Mouse (Mus musculus): ENCODE results near the gene E2f2.

E2f2 gene

GRCm38 (mm10) chr4:136172542-136173209 lies 482 bp downstream of the E2f2 start:
- in situ Hi-C loops (cut with MboI; ENCODE audit: low sequenced_read_pairs) = no loop called here

DNA sequence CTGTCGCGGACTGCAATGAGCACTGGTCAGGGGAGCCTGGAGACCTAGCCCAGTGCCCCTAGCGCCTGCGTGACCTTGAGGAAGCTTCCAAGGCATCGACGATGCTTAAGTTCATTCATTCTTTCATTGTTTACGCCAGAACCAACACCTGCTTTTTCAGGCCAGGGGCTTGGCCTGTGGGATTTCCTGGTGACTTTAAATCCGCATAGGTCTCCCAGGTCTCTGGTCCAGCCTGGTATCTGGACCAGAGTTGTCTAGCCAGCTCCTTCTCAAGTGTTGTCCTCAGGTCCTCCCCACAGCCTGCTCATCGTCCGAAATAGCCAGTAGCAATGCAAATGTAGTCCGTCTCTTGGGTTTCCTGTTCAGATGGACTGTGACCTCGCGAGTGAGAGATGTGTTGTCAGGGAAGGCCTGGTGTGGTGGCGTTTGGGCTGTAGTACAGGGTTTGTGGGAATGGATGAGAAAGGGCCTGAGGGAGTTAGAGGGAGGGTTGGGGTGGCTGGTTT lies 1.1 kb downstream of the E2f2 start:
- in situ Hi-C loops (cut with MboI; ENCODE audit: low sequenced_read_pairs) = no loop called here

GRCm38 (mm10) chr4:136174216-136175193 lies 2.3 kb downstream of the E2f2 start:
- in situ Hi-C loops (cut with MboI; ENCODE audit: low sequenced_read_pairs) = no loop called here

GRCm38 (mm10) chr4:136176022-136176552 lies 3.9 kb downstream of the E2f2 start:
- in situ Hi-C loops (cut with MboI; ENCODE audit: low sequenced_read_pairs) = no loop called here

DNA sequence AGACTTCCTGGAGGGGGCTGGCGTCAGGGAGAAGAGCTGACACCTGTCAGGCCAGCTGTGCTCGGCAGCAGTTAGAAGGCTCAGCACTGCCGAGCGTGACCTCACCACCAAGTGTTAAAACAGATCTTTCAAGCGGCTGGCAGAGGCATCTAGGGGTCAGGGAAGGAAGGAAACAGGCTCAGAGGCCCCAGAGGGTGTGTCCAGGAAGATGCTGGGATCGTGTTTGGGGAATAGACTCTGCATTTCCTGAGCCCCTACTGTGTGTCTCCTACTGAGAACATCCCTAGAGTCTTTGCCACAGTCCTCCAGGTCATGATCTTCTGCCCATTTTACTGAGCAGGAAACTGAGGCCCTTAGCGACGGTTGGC lies 5.0 kb downstream of the E2f2 start:
- in situ Hi-C loops (cut with MboI; ENCODE audit: low sequenced_read_pairs) = no loop called here

DNA sequence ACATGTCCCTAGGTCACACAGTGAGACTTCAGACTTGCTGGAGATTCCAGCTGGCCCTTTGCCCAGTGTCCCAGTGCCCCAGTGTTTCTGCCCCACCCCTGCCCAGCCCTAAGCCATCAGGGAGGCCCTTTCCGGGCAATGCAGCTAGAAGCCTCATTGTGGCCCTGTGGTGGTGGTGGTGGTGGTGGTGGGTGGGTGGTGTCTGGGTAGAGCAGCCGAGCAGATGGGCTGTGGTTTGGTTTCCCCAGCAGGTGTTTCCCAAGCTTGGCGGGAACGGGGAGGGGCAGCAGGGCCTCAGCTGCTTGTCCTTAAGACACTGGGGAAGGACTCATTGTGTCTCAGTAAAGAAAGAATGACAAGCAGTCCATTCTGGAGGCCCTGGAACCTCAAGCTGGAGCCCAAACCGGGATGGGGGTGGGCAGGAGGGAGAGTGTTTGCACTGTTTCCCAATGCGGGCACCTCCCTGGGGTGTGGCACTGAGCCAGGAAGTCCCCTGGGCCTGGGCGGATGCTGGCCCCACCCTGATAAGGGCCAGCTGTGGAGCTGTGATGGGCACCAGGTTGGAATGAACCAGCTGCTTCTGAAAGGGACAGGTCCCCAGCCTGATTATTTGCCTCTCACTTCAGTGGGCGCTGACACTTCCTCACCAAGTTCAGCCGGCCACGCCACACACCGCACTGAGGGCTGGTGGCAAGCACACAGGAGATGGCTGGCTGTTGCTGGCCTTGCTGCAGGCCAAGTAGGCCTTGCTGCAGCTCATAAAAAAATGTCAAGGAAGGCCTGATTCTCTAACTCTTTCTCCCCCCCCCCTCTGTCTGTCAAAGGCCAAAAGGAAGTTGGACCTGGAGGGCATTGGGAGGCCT lies 5.6 kb downstream of the E2f2 start:
- in situ Hi-C loops (cut with MboI; ENCODE audit: low sequenced_read_pairs) = no loop called here

DNA sequence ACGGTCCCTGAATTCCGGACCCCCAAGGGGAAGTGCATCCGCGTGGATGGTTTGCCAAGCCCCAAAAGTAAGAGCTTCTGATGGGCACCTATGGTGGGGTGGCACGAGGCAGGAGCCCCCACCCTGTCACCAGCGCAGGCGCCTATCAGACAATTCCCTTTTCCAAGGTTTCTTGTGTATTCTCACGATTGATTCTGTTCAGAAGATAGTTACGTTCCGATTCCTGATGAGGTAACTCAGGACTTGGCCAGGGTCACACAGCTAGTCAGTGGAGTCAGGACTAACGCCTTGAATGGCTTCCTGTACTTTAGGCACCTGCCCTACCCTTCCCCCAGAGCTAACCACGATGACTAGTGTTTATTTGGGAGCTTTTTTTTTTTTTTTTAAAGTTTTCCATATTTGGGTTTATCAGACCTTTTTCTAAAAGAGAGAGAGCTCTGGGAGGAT lies 6.3 kb downstream of the E2f2 start:
- in situ Hi-C loops (cut with MboI; ENCODE audit: low sequenced_read_pairs) = no loop called here

DNA sequence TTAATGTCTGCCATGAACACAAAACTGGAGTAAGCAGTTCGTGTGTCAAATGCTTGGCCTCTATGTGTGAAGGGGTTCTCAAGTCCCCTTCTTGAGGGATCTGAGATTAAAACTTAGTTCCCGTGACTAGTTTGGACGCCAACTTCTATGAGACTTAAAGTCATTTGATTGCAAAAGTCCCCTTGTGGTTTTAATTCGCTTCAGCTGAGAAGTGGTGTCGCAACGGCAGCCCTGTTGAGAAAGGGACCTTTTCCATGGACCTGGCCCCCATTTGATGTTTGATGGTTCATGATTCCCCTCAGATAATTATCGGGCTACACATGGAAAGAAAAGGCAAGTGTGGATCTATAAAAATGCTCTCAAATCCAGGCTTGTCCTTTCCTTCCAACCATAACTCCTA lies 7.3 kb downstream of the E2f2 start:
- in situ Hi-C loops (cut with MboI; ENCODE audit: low sequenced_read_pairs) = no loop called here

- in situ Hi-C loops (cut with MboI; ENCODE audit: low sequenced_read_pairs) = no loop called here
Observed at GRCm38 (mm10) chr4:136179998-136180397, 7.8 kb downstream of the E2f2 start.

DNA sequence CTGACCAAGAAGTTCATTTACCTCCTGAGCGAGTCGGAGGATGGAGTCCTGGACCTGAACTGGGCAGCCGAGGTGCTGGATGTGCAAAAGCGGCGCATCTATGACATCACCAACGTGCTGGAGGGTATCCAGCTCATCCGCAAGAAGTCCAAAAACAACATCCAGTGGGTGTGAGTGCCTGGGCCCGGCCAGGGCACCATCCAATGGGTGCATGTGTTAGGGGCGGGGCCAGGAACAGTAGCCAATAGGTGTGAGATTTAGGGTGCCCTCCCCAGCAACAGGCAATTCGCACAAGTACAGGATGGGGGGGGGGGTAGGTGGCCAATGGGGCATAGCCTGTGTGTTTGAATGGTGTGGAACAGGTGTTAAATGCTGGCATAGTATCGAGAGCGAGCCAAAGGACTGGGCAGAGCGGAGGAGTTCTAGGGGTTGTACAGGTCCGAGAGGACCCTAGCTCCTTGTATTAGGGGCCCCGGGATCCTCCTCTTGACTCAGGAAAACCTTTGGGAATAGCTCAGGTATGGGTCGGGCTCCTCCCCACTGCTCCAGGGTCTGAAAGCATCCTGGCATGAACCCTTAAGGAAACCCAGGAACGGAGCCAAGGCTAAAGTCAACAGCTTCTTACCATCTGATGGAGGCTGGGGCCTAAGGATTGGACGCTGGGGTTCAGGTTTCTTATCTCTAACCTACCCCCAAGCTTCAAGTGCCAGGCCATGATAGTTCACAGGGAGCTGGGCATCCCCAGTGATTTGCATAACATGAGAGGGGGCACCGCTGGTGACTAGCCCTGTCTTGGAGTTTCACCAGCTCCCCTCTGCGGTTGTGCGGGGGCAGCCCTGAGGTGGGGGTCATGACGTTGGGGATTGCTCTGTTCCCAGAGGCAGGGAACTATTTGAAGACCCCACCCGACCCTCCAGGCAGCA lies 8.5 kb downstream of the E2f2 start:
- in situ Hi-C loops (cut with MboI; ENCODE audit: low sequenced_read_pairs) = no loop called here

- in situ Hi-C loops (cut with MboI; ENCODE audit: low sequenced_read_pairs) = no loop called here
Observed at GRCm38 (mm10) chr4:136181367-136181766, 9.2 kb downstream of the E2f2 start.

DNA sequence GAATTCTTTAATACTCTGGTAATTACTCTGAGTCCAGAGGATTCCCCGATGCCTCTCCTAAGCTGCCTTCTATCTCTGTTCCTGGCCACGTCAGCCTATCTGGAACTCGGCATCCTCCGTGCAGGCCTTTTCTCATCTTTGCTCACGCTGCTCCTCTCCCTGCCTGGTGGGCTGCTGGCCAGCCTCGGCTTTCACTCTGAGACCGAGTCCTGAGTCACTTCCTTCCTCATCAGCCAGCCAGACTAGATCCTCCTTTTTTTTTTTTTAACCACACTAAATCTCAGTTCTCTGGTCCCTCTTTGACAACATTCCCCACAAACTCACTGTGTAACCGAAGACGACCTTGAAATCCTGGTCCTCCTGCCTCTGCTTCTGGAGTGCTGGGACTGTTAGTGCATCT lies 13.2 kb downstream of the E2f2 start:
- in situ Hi-C loops (cut with MboI; ENCODE audit: low sequenced_read_pairs) = no loop called here

- in situ Hi-C loops (cut with MboI; ENCODE audit: low sequenced_read_pairs) = no loop called here
Observed at GRCm38 (mm10) chr4:136186315-136186714, 14.1 kb downstream of the E2f2 start.

- in situ Hi-C loops (cut with MboI; ENCODE audit: low sequenced_read_pairs) = no loop called here
Observed at GRCm38 (mm10) chr4:136186739-136187472, 14.7 kb downstream of the E2f2 start.

DNA sequence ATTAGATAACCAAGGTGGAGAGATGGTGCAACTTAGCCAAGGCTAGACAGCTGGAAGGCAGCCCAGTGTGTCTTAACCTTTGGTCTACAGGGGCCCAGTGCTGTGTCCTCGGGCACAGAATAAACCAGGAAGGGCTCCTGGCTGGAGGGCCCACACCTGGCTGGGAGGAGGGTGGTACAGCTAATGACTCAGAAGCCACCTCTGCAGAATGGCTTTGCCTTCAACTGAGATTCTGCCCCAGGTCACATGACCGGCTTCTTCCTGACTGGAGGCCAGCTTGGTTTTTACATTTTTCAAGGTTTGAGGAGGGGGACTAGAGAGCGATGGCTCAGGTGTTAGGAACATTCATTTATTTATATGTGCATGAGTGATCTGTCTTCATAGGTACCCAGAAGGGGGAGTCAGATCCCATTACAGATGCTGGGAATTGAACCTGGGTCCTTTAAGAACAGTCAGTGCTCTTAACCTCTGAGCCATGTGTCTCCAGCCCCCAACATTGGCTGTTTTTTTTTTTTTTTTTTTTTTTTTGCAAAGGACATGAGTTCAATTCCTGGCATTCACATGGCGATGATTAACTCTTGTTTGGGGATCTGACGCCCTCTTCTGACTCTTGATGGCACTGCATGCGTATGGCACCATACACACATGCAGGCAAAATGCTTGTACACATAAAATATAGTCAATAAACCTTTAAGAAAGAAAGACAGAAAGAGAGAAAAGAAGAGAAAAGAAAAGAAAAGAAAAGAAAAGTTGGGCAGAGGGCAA lies 17.0 kb downstream of the E2f2 start:
- in situ Hi-C loops (cut with MboI; ENCODE audit: low sequenced_read_pairs) = no loop called here

- in situ Hi-C loops (cut with MboI; ENCODE audit: low sequenced_read_pairs) = no loop called here
Observed at GRCm38 (mm10) chr4:136189912-136190311, 17.7 kb downstream of the E2f2 start.

- in situ Hi-C loops (cut with MboI; ENCODE audit: low sequenced_read_pairs) = no loop called here
Observed at GRCm38 (mm10) chr4:136193571-136193970, 21.4 kb downstream of the E2f2 start.

DNA sequence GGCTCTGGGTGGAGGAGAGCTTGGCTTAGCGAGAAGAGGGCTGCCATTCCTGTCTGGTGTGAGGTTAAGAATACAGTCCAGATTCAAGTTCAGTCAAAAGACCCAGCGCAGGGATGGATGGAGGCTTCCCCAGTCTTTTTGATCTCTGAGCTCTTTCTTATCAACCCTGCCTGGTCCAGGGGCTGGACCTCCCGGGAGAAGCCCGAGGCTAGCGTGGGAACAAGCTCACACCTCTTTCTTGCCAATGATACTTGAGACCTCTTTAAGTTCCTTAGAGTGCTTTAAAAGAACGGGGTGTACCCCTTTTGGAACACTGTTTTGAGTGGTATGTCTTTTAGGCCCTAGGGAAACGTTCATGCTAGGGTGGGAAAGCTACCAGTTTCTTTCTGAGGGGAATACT lies 22.8 kb downstream of the E2f2 start:
- in situ Hi-C loops (cut with MboI; ENCODE audit: low sequenced_read_pairs) = no loop called here

All from CH12F3 (cell line).